Mouse (Mus musculus): ENCODE data around the gene Kcnip2. TPM values are rescaled to one million over a fixed set of nuclear protein-coding genes. Genes with fewer than 3 reads are reported as not detected.

Gene Kcnip2
- total and polyA plus RNA-seq, 2 experiments from 2014 or later: 30.3 to 30.6 TPM

- Histone ChIP-seq H3K9ac (no peak overlapping the region), H3K36me3 (ENCODE audit: insufficient read depth) (peaks cover 3% of the 10 kb centered on the region; the same call in 1 of the 2 replicates), H3K27ac (ENCODE audit: low read depth, low read length) (no peak overlapping the region), H3K9me3 (ENCODE audit: low read length) (no peaks in the 10 kb centered on the region), H3K4me3 (ENCODE audit: low read depth, low read length) (no peak overlapping the region), H3K4me1 (ENCODE audit: insufficient read depth) (0 out of 2 replicates have a peak, but pooled peaks cover 4% of the 10 kb centered on the region), H3K4me2 (ENCODE audit: low read depth) (no peak overlapping the region), H3K27me3 (ENCODE audit: insufficient read depth, low read length) (no peaks in the 10 kb centered on the region)
- DNase-seq (peak; percentile 61), ATAC-seq (peak; percentile 50)
- no peak for TF ChIP-seq CTCF (IDR thresholded peaks at IDR 0.05; ENCODE audit: low read depth)
- 26% methylated on average over 5 of the region's 5 CpGs for WGBS
Measured at GRCm38 (mm10) chr19:45821832-45822231, 6.0 kb upstream of the Kcnip2 start.

DNA sequence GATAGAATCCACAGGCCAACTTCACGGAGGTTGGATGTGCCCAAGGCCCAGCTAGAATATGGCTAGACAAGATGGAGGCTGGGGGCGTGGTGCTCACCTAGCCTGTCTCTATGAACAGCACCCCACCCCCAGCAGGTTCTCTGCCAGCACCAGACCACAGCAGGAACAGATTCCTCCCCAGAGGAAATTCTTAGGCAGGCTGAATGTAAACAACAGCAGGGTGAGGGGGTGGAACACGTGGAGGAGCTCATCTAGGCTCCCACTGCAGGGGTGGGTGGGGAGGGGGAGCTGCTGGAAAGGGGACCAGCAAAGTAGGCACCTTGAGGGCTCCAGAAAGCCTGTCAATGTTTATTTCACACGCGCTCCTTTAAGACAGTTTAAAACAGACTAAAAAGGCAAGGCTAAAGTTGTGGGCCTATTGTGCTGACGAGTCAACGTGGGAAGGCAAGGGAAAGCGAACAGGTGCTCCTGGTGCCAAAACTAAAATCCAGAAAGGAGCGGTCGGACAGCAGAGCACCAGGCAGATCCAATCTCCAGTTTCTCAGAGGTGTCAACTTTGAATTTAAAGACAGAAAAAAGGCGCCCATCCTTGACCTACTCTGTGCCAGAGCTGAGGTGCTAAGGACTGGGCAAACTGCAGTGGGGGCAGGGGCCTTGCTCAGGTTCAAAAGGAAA, 2.1 kb upstream of the Kcnip2 start:
- Histone ChIP-seq H3K4me2 (ENCODE audit: low read depth) (no peak overlapping the region), H3K9ac (no peak overlapping the region), H3K27me3 (ENCODE audit: insufficient read depth, low read length) (no peaks in the 10 kb centered on the region), H3K4me3 (ENCODE audit: low read depth, low read length) (no peak overlapping the region), H3K9me3 (ENCODE audit: low read length) (no peaks in the 10 kb centered on the region), H3K4me1 (ENCODE audit: insufficient read depth) (0 out of 2 replicates have a peak, but pooled peaks cover 14% of the 10 kb centered on the region), H3K27ac (ENCODE audit: low read depth, low read length) (no peak overlapping the region), H3K36me3 (ENCODE audit: insufficient read depth) (peaks cover 3% of the 10 kb centered on the region; the same call in 1 of the 2 replicates)
- no peak for TF ChIP-seq CTCF (IDR thresholded peaks at IDR 0.05; ENCODE audit: low read depth)
- no peak for DNase-seq
- WGBS: 71% methylated on average over 11 of the region's 11 CpGs
- no peak for ATAC-seq

DNA sequence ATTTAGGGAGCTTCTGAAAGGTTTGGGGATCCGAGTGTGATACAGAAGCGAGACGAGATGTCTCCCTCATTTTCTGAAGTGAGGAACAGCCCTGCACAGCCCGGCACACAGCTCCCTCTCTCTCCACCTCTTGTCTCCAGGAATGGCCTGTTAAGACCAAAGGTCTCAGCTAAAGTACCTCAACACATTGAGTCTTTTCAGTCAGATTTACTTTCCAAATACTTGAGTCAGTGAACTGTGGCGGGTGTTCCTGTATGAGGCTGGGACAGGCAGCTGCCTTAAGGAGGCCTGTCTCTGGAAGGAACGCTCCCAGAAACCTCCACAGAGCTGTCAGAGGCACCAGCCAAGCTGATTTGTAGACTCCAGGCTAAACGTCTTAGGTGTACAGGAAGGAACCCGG, 866 bp upstream of the Kcnip2 start:
- no peak for TF ChIP-seq CTCF (IDR thresholded peaks at IDR 0.05; ENCODE audit: low read depth)
- Histone ChIP-seq H3K36me3 (ENCODE audit: insufficient read depth) (peaks cover 3% of the 10 kb centered on the region; the same call in 1 of the 2 replicates), H3K4me2 (ENCODE audit: low read depth) (peak overlapping the region; percentile 90; the same call in 1 of the 2 replicates), H3K9me3 (ENCODE audit: low read length) (no peaks in the 10 kb centered on the region), H3K27me3 (ENCODE audit: insufficient read depth, low read length) (no peaks in the 10 kb centered on the region), H3K27ac (ENCODE audit: low read depth, low read length) (no peak overlapping the region), H3K9ac (no peak overlapping the region), H3K4me3 (ENCODE audit: low read depth, low read length) (no peak overlapping the region), H3K4me1 (ENCODE audit: insufficient read depth) (0 out of 2 replicates have a peak, but pooled peaks cover 23% of the 10 kb centered on the region)
- ATAC-seq (no peak), DNase-seq (no peak)
- WGBS: 24% methylated on average over 8 of the region's 8 CpGs

DNA sequence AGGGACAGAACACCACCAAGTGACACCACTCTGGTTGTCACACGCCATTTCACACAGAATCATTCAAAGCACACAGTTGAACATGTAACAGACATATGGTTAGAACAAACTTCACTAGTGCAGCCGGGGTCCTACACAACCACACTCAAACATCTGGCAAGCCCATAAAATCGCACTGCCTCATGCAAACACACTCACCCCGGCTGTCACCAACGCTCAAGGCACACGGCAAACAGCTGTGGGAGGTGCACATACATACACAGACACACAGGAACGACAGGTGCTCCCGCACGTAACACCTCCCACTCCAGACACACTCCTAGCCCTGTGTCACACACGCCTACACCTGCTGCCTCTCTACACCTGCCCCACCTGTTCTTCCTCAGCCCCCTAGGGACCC, 691 bp downstream of the Kcnip2 start:
- H3K27ac ChIP-seq (ENCODE audit: low read depth, low read length): no peak overlapping the region
- peak; percentile 29 for DNase-seq
- H3K4me1 ChIP-seq (ENCODE audit: insufficient read depth): 0 out of 2 replicates have a peak, but pooled peaks cover 20% of the 10 kb centered on the region
- peak overlapping the region; percentile 49 for H3K4me3 ChIP-seq (ENCODE audit: low read depth, low read length)
- H3K9me3 ChIP-seq (ENCODE audit: low read length): no peaks in the 10 kb centered on the region
- TF ChIP-seq CTCF (IDR thresholded peaks at IDR 0.05; ENCODE audit: low read depth): no peak
- peaks cover 3% of the 10 kb centered on the region; the same call in 1 of the 2 replicates for H3K36me3 ChIP-seq (ENCODE audit: insufficient read depth)
- peak; percentile 2; the same call in 1 of the 2 replicates for ATAC-seq
- H3K4me2 ChIP-seq (ENCODE audit: low read depth): peak overlapping the region; percentile 90
- WGBS: 59% methylated on average over 10 of the region's 10 CpGs
- no peaks in the 10 kb centered on the region for H3K27me3 ChIP-seq (ENCODE audit: insufficient read depth, low read length)
- peak overlapping the region; percentile 55 for H3K9ac ChIP-seq

GRCm38 (mm10) chr19:45813801-45814200, 2.1 kb downstream of the Kcnip2 start:
- DNase-seq: no peak
- H3K27me3 ChIP-seq (ENCODE audit: insufficient read depth, low read length): no peaks in the 10 kb centered on the region
- no peaks in the 10 kb centered on the region for H3K9me3 ChIP-seq (ENCODE audit: low read length)
- H3K9ac ChIP-seq: no peak overlapping the region
- 10% methylated on average over 12 of the region's 12 CpGs for WGBS
- no peak overlapping the region for H3K27ac ChIP-seq (ENCODE audit: low read depth, low read length)
- no peak for ATAC-seq
- H3K4me2 ChIP-seq (ENCODE audit: low read depth): peak overlapping the region; percentile 51; the same call in 1 of the 2 replicates
- TF ChIP-seq CTCF (IDR thresholded peaks at IDR 0.05; ENCODE audit: low read depth): no peak
- H3K4me3 ChIP-seq (ENCODE audit: low read depth, low read length): no peak overlapping the region
- H3K36me3 ChIP-seq (ENCODE audit: insufficient read depth): peaks cover 3% of the 10 kb centered on the region; the same call in 1 of the 2 replicates
- 0 out of 2 replicates have a peak, but pooled peaks cover 20% of the 10 kb centered on the region for H3K4me1 ChIP-seq (ENCODE audit: insufficient read depth)

DNA sequence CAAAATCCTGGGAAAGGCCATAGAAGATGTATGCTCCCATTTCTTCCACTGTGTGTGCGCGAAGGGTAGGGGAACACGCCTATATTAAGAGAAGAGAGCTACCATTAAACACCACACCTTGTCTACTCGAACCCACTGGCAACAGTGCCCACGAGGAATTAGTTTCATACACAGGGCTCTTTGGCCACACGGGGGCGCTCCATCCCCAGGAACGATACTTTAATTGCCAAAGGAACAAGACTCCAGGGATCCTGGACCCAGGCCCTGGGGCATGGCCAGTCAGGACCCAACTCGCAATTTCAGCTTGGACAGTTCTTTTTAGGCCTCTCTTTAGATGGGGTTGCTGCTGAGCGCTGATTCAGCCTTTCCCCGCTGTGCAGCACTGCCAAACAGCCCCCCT, 2.6 kb downstream of the Kcnip2 start:
- no peaks in the 10 kb centered on the region for H3K27me3 ChIP-seq (ENCODE audit: insufficient read depth, low read length)
- TF ChIP-seq CTCF (IDR thresholded peaks at IDR 0.05; ENCODE audit: low read depth): peak; percentile 87
- H3K4me3 ChIP-seq (ENCODE audit: low read depth, low read length): peak overlapping the region; percentile 27; the same call in 1 of the 2 replicates
- no peaks in the 10 kb centered on the region for H3K9me3 ChIP-seq (ENCODE audit: low read length)
- H3K4me1 ChIP-seq (ENCODE audit: insufficient read depth): 0 out of 2 replicates have a peak, but pooled peaks cover 20% of the 10 kb centered on the region
- peaks cover 1% of the 10 kb centered on the region; the same call in 1 of the 2 replicates for H3K36me3 ChIP-seq (ENCODE audit: insufficient read depth)
- H3K4me2 ChIP-seq (ENCODE audit: low read depth): peak overlapping the region; percentile 51
- 5% methylated on average over 11 of the region's 11 CpGs for WGBS
- peak; percentile 46 for ATAC-seq
- no peak overlapping the region for H3K27ac ChIP-seq (ENCODE audit: low read depth, low read length)
- no peak overlapping the region for H3K9ac ChIP-seq
- peak; percentile 91 for DNase-seq

DNA sequence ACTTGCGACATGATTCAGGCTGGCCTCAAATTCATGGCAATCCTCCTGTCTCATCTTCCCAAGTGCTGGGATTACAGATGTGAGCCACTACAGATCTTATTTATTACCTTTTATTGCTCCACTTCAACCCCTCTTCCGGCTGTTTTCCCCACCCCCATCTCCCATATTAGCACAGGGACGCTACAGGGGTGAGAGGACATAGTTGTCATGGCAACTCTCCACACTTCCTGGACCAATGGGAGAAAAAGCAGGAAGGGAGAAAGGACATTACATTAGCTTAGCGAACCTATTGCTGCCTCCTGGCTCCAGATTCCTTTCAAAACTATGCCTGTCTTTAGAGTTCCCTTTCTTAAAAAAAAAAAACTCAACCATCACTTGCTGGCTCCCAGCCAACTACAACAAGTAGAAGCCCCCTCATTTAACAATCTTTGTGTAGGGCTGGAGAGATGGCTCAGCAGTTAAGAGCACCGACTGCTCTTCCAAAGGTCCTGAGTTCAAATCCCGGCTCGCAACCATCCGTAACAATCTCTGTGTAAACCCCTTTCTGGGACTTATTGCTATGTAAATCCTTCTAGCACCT, 3.1 kb downstream of the Kcnip2 start:
- Histone ChIP-seq H3K9me3 (ENCODE audit: low read length) (no peaks in the 10 kb centered on the region), H3K36me3 (ENCODE audit: insufficient read depth) (no peaks in the 10 kb centered on the region), H3K4me3 (ENCODE audit: low read depth, low read length) (peak overlapping the region; percentile 27), H3K4me2 (ENCODE audit: low read depth) (peak overlapping the region; percentile 51), H3K27me3 (ENCODE audit: insufficient read depth, low read length) (no peaks in the 10 kb centered on the region), H3K9ac (peak overlapping the region; percentile 31; the same call in 1 of the 2 replicates), H3K4me1 (ENCODE audit: insufficient read depth) (0 out of 2 replicates have a peak, but pooled peaks cover 20% of the 10 kb centered on the region), H3K27ac (ENCODE audit: low read depth, low read length) (no peak overlapping the region)
- ATAC-seq (0 out of 2 replicates have a peak, but pooled peaks have one; percentile 21), DNase-seq (no peak)
- 14% methylated on average over 8 of the region's 8 CpGs for WGBS
- no peak for TF ChIP-seq CTCF (IDR thresholded peaks at IDR 0.05; ENCODE audit: low read depth)
